Mouse (Mus musculus): ENCODE measurements around the gene Lbhd2.

Lbhd2 gene

DNA sequence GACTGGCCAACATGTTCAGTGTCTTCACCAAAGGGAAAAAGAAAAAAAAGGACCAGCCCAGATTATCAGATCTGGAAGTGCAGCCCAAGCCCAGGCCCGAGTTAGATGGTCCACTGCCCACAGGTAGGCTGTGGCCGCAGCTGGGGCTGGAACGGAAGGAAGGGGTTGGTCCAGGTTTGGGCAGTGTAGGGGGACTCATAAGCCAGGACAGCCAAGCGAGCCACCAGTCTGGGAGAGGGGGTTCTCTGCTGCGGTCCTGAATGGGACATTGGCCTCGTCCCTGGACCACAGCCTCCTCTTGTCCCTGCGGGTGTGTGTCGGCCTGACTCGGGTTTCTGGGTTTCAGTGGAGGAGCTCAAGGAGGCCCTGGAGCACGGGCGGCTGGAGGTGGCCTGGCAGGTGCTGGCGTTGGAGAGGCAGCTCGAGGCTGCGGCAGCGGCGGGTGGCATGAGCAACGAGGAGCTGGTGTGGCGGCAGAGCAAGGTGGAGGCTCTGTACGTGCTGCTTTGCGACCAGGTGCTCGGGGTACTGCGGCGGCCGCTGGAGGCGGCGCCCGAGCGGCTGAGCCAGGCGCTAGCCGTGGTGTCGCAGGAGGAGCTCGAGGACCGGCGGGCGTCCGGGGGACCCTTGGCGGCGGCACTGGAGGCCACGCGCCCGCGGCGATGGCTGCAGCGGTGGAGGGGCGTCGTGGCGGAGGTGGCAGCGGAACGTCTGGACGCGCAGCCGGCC is 38.7 kb downstream of the Lbhd2 start:
- TF ChIP-seq GATA4 (IDR thresholded peaks at IDR 0.05; ENCODE audit: insufficient replicate concordance, low read length): no peak

DNA sequence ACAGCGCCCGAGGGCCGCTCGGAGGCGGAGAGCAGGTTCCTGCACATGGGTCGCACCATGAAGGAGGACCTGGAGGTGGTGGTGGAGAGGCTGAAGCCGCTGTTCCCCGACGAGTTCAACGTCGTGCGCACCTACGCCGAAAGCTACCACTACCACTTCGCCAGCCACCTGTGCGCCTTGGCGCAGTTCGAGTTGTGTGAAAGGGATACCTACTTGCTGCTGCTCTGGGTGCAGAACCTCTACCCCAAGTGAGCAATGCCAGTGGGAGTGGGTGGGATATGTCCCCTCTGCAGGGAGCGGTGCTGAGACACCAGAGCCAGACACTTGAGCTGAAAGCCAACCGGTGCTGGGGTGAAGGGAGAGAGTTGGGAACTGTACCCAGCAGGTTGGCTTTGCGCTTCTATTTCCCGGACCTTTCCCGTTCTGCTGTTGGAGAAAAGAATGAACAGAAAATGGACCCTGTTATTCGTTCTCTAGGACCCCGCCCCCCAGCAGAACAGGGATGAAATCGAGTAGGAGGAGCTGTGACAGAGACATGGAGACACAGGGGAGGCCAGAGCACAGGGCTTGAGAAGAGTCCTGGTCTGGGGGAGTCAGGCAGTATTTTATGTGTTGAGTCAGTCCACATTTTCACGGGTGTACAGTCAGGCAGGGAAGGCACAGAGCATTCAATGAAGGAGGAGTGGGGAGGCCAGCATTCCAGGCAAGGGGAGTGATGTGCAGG is 39.4 kb downstream of the Lbhd2 start:
- TF ChIP-seq GATA4 (IDR thresholded peaks at IDR 0.05; ENCODE audit: insufficient replicate concordance, low read length): no peak

DNA sequence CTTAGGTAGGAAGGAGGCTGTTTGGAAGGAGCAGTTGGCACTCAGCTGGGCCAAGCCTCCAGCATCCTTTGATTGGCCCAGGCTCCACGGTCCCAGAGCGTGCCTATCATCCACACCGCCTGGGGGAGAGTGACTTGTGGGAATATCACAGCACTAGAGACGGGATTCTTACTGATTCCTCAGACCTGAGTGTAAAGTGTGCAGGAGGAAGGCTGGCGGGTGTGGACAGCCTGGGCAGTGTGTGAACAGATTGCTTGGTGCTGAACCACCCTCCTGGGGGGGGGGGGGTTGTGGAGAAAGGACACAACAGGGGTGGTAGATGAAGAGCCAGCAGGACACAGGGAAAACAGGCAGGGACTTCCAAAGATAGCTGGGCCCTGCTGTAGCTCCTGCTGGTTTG is 40.1 kb downstream of the Lbhd2 start:
- no peak for TF ChIP-seq GATA4 (IDR thresholded peaks at IDR 0.05; ENCODE audit: insufficient replicate concordance, low read length)

DNA sequence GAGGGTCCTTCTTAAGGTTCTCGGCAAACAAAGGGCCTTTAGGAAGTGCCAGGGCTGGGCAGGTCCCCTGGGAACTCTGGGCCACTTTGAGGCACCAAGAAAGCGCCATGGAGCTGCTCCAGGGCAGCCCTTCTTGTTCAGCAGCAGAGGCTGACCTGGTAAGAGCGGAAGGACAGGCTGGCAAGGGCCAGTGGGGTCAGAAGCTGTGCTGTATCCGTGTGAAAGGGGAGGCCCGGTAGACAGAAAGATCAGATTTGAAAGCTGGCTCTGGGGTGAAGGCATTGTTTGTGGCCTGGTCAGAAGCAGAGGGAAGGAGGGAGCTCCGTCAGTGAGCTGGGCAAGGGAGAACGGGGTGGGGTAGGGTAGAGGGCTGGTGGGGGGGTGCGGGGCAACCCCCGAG is 40.7 kb downstream of the Lbhd2 start:
- TF ChIP-seq GATA4 (IDR thresholded peaks at IDR 0.05; ENCODE audit: insufficient replicate concordance, low read length): no peak

DNA sequence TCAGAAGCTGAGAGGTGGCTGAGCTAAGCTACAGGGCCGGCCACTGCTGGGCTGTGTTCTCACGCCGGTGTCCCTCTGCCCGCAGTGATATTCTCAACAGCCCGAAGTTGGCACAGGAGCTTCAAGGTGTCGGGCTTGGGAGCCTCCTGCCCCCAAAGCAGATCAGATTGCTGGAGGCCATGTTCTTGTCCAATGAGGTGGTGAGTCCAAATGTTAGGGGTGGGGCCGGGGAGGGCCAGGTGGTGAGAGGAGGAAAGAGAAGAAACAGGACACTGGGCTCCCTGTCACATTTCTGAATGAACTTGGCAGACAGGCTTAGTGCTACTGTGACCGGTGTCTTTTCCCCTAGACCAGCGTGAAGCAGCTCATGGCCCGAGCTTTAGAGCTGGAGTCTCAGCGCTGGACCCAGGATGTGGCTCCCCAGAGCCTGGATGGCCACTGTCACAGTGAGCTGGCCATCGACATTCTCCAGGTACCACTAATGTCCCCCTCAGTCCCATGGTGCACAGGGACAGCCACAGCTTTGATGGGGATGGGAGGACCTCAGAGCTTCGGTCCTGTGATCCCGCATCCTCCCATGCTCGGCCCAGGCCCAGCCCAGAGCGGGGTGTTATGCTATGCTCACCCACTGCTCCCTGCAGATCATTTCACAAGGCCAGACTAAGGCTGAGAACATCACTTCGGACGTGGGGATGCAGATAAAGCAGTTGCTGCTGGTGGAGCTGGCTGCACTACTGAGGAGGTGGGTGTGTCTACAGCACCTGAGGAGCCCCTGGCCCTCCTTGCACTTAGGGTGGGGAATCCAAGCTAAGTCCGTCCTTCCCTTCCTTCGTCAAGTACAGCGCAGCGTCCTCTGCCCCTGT is 41.5 kb downstream of the Lbhd2 start:
- no peak for TF ChIP-seq GATA4 (IDR thresholded peaks at IDR 0.05; ENCODE audit: insufficient replicate concordance, low read length)

DNA sequence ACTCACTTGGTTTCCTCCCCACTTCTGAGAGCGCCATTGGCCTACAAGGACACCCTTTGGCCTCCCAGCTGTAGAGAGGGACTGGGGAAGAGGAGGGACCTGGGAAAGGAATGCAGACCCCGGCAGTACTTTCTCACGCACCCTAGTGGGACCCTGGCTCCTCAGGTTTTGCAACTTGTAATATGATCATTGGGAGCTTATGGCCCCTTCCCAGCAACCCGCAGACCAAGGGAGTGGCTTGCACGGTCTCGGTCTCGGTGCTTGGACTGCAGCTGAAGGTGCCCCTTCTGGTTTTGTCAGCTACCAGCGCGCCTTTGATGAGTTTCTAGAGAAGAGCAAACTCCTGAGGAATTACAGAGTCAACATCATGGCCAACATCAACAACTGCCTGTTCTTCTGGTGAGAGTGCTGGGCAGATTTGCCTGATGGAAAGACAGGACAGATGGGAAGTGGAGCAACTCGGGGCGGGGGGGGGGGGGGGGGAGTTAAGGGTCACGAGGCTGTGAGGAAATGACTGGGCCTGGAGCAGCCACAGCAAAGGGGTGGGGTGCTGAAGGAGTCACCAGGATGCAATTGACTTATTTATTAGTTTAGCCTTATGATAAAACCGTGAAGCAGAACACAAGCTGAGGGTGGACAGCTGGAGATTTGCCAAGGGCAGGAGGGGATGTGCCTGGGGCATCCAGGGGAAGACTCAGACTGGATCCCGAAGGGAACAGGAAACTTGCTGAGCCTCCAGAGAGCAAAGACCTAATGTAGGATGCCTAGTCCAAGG is 42.5 kb downstream of the Lbhd2 start:
- TF ChIP-seq GATA4 (IDR thresholded peaks at IDR 0.05; ENCODE audit: insufficient replicate concordance, low read length): no peak

DNA sequence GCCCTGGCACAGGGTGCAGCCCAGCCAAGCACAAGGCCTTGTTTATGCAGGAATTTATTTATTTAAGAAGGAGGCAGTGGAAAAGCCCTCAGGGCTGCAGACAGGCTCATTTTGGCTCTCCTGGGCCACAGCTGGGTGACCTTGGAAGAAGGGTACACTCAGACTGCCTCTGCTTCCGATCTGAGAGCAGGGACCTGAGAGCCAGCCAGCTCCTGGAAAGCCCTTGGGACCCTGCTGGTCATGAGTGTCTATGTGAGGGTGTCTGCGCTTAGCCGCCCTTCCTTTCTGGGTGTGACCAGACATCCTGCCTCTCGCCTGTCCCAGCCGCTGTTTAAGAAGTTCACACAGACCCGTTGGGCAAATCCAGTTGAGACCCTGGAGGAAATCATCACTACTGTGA is 43.8 kb downstream of the Lbhd2 start:
- no peak for TF ChIP-seq GATA4 (IDR thresholded peaks at IDR 0.05; ENCODE audit: insufficient replicate concordance, low read length)

DNA sequence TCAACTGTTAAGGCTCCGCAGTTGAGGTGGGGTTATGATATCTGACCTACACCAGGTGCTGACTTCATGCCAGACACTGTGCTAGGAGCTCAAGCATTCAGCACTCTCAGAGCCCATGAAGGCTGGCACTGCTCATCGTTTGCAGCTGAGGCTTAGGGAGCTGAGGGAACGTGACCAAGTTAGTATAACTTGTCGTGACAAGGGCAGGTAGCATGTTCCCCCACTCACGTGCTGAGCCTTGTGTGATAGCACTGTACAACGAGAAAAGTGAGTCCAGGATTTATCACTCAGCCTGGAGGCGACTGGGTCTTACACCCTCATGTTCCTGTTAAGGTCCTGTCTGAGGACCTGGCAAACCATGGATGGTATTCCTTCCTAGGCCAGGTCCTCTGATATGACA is 45.0 kb downstream of the Lbhd2 start:
- no peak for TF ChIP-seq GATA4 (IDR thresholded peaks at IDR 0.05; ENCODE audit: insufficient replicate concordance, low read length)

DNA sequence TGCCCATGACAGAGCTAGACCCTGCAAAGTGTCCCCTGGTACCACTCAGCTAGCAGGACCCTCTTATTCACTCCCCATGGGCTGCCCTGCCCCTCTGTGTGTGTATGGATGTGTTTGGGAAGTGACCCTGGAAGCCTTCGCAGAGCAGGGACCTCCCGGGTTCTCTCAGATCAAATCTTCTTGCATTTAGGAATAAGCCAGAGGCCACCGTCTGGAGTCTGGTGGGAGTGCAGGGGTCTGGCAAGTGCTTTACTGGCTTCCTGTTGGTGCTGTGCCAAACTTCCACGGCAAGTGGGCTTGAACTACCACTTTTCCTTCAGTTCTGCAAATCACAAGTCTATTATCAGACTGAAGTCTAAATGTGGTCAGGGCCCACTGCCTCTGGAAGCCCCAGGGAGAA is 47.4 kb downstream of the Lbhd2 start:
- TF ChIP-seq GATA4 (IDR thresholded peaks at IDR 0.05; ENCODE audit: insufficient replicate concordance, low read length): no peak

DNA sequence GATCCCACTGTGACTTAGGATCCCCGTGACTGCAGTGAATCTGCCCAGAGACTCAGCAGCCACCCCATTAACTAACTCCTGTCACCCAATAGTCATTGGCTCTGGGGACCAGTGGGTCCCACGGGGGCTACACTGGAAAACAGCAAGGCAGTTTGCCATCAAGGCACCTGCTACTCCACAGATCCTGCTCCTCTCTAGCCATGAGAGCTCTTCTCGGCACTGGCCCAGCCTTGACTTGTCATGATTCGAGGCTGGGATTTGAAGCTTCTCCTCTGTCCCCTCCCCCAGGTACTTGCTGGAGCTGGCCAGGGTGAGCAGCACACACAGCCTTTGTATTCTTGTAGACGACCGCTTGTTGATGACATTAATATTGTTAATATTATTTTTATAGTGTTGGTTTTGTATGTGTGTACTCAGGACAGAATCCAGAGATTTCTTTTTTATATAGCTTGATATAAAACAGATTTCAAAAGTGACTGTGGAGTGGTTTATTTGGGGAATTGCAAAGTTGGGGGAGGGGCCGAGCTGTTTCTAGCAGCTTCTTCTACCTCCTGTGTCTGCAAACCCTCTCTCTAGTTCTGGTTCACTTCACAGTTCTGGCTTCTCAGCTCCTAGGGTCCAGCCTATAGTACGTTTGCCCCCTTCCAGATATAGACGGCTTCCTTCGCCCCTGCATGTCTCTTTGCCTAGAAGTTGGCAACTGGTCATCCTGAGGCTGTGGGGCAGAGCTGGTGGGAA is 48.1 kb downstream of the Lbhd2 start:
- no peak for TF ChIP-seq GATA4 (IDR thresholded peaks at IDR 0.05; ENCODE audit: insufficient replicate concordance, low read length)

DNA sequence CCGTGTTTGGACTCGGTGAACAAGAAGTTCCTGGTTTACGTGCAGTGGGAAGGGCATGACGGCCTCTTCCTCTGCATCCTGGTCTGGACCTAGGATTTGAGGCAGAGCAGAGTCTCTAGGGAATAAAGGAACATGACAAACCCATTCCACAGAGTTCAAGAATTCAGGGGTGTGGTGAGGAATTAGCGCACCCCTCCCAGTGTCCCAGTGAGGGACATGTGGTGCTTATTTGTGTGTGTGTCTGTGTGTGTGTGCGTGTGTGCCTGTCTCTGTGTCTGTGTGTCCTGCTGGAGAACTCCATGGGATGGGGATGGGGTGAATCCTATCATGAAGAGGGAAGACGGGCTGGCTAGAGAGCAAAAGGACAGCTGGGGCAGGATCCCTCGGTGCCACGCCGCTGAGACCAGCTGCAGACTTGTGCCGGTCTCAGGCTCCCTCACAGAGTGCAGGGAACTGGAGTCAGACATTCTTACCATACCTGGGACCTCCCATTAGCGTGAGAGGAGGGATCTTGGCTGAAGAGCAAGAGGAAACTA is 48.8 kb downstream of the Lbhd2 start:
- no peak for TF ChIP-seq GATA4 (IDR thresholded peaks at IDR 0.05; ENCODE audit: insufficient replicate concordance, low read length)

DNA sequence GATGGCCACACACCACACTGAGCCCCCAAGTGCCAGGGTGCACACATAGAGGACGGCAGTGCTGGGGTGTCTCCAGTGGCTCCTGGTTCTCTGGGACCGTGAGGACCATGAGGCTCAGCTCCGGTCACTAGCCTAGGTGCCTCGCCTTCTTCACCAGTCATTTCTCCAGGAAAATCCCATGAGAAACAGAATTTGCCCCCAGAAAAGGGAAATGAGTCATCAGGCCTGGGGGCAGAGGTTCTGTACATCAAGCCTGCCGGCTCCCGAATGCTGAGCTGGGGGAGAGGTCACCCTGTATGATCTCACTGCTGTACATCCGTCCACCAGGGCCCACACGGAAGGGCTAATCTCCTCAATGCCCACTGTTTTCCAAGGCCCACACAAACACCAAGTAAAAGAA is 49.3 kb downstream of the Lbhd2 start:
- TF ChIP-seq GATA4 (IDR thresholded peaks at IDR 0.05; ENCODE audit: insufficient replicate concordance, low read length): no peak

DNA sequence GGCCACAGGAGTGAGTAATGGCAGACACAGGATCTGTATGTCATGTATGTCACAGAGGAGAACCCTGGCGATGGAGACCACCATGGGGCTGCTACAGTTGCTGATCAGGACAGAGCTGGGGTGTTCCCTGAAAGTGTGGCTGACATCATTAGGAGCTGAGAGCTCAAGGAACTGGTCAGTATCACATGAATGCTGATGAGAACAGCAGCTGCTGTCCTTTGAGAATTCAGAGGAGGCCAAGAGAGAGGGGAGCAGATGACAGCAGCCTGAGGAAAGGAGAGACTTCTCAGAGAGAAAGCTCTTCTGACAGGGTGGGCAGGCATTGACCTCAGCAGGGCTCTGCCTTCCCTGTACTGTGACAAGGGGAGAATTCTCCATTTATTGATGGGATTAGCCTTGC is 51.1 kb downstream of the Lbhd2 start:
- TF ChIP-seq GATA4 (IDR thresholded peaks at IDR 0.05; ENCODE audit: insufficient replicate concordance, low read length): no peak

Measured in liver, adult (tissue).